Mouse (Mus musculus) embryonic fibroblast, embryonic 13.5 days (primary cell): ENCODE data around the gene Foxd4.

Experiments
- CTCF ChIP-seq: IDR thresholded peaks from 2 replicates; pipeline ENCODE4 v1.5.1; 2011; ENCODE audit warnings: mild to moderate bottlenecking, control low read depth, low read length, moderate library complexity, borderline replicate concordance; ENCODE audit not compliant: insufficient read depth
- POLR2A ChIP-seq: IDR thresholded peaks from 2 replicates; pipeline ENCODE4 v1.6.1; 2011; ENCODE audit warnings: low read depth, mild to moderate bottlenecking, control low read depth, low read length, moderate library complexity

- no peak for TF ChIP-seq POLR2A
- no peak for TF ChIP-seq CTCF
Measured at GRCm38 (mm10) chr19:24897006-24897895, 3.7 kb downstream of the Foxd4 start.
